Comparison of ENCODE assay signal across 9 mouse cellular contexts in the genomic region with DNA sequence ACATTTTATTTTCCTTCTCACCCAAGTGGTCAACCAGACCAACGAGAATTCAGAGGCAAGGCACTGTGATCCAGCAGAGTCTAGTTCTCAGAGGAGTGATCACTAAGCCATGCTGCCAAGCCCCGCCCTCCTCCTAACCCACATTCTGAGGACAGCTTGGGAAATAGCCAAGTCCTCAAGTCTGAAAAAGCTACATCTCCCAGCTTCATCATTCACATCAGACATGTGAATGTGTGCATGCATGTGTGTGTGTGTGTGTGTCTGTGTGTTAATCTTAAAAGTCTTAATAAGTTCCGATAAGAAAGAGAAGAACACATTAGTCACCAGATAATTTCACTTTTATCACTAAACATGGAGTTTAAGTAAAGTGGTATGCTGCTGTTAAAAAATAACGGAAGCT.
DNase-seq lines count a peak whose midpoint lies in the region; ATAC-seq and TF ChIP-seq lines count a peak whose summit lies in the region.
"Had no signal": no experiment of that assay in that cellular context is flagged by ENCODE, and none has a peak within 500 bp of the region (broad histone marks: within the 10 kb centered on the region; RNA-seq: fewer than 3 reads in every experiment).

No protein-coding gene starts in this region.

- no peaks in the 10 kb centered on the region for H3K4me1 ChIP-seq in embryonic facial prominence, embryonic 14.5 days (ENCODE audit: control insufficient read depth, insufficient read depth, low read length)
- no peaks in the 10 kb centered on the region for H3K4me1 ChIP-seq in embryonic facial prominence, embryonic 10.5 days
- peaks cover 3 to 5% of the 10 kb centered on the region in 2 experiments for H3K4me1 ChIP-seq in MEL (ENCODE audit: control insufficient read depth in 1 of 2, insufficient read depth in 2 of 2, low read length in 2 of 2)
- no peaks in the 10 kb centered on the region for H3K4me1 ChIP-seq in lung, embryonic 14.5 days (ENCODE audit: insufficient read depth)
- no peaks in the 10 kb centered on the region for H3K4me1 ChIP-seq in hindbrain, embryonic 16.5 days (ENCODE audit: control insufficient read depth, insufficient read depth, low read depth, low read length)
- H3K4me1 ChIP-seq: forebrain, embryonic 10.5 days had no signal

- H3K79me2 ChIP-seq in MEL (ENCODE audit: control insufficient read depth, insufficient read depth, low read length, poor library complexity): no peaks in the 10 kb centered on the region

- peak; percentile 74 to 79 for TF ChIP-seq EP300 in MEL (IDR thresholded peaks at IDR 0.05; ENCODE audit: low read depth in 1 of 2, low read length in 2 of 2)

- TF ChIP-seq CTCF in MEL (IDR thresholded peaks at IDR 0.05 in 2 of 3, conservative IDR thresholded peaks at IDR 0.05 in 1 of 3; ENCODE audit: control insufficient read depth in 1 of 3, insufficient read depth in 1 of 3, low read depth in 2 of 3, low read length in 3 of 3, poor library complexity in 1 of 3, severe bottlenecking in 1 of 3): no peak
- no peak for TF ChIP-seq CTCF in lung, embryonic 14.5 days (IDR thresholded peaks at IDR 0.05; ENCODE audit: low read depth)

- peaks cover 66% of the 10 kb centered on the region for H3K36me3 ChIP-seq in embryonic facial prominence, embryonic 14.5 days (ENCODE audit: control insufficient read depth, insufficient read depth, low read length)
- H3K36me3 ChIP-seq in embryonic facial prominence, embryonic 10.5 days (replicated peaks): peaks cover 23% of the 10 kb centered on the region
- H3K36me3 ChIP-seq in MEL (ENCODE audit: control insufficient read depth in 1 of 2, insufficient read depth in 2 of 2, low read length in 2 of 2): peaks cover 0 to 11% of the 10 kb centered on the region in 2 experiments; a peak in 2 of 4 replicates
- peaks cover 44% of the 10 kb centered on the region for H3K36me3 ChIP-seq in lung, embryonic 14.5 days (ENCODE audit: insufficient read depth)
- H3K36me3 ChIP-seq in hindbrain, embryonic 16.5 days (ENCODE audit: control insufficient read depth, insufficient read depth, low read length): no peaks in the 10 kb centered on the region

- intact Hi-C loops in gastrocnemius, postnatal 14 days (cut with DNase I; ENCODE audit: low total_unique reads): loop anchor here (5.0 kb wide), 2 partner anchors 197 to 337 kb away; no protein-coding TSS in a partner anchor

- H3K27me3 ChIP-seq in embryonic facial prominence, embryonic 14.5 days (replicated peaks; ENCODE audit: control insufficient read depth, insufficient read depth, low read length): no peaks in the 10 kb centered on the region
- no peaks in the 10 kb centered on the region for H3K27me3 ChIP-seq in embryonic facial prominence, embryonic 10.5 days (replicated peaks; ENCODE audit: low read depth, poor library complexity, severe bottlenecking)
- H3K27me3 ChIP-seq in MEL (ENCODE audit: control insufficient read depth in 1 of 2, insufficient read depth in 2 of 2, low read length in 2 of 2): no peaks in the 10 kb centered on the region
- no peaks in the 10 kb centered on the region for H3K27me3 ChIP-seq in lung, embryonic 14.5 days (ENCODE audit: insufficient read depth, low read length)
- H3K27me3 ChIP-seq in hindbrain, embryonic 16.5 days (replicated peaks; ENCODE audit: control insufficient read depth, insufficient read depth, low read length): no peaks in the 10 kb centered on the region

- 79% methylated on average over 4 of the region's 4 CpGs for WGBS in embryonic facial prominence, embryonic 14.5 days
- WGBS in embryonic facial prominence, embryonic 10.5 days: 93% methylated on average over 4 of the region's 4 CpGs
- WGBS in lung, embryonic 14.5 days: 63% methylated on average over 4 of the region's 4 CpGs
- WGBS in hindbrain, embryonic 16.5 days: 85% methylated on average over 4 of the region's 4 CpGs

- ATAC-seq in embryonic facial prominence, embryonic 14.5 days (ENCODE audit: low read depth): no peak
- peak; percentile 65 for ATAC-seq in lung, embryonic 14.5 days (ENCODE audit: insufficient read depth)
- no peak for ATAC-seq in hindbrain, embryonic 16.5 days

- peaks cover 9% of the 10 kb centered on the region for H3K9me3 ChIP-seq in embryonic facial prominence, embryonic 14.5 days (ENCODE audit: control insufficient read depth, low read length)
- no peaks in the 10 kb centered on the region for H3K9me3 ChIP-seq in embryonic facial prominence, embryonic 10.5 days
- H3K9me3 ChIP-seq in MEL (replicated peaks; ENCODE audit: insufficient read depth, low read length): no peaks in the 10 kb centered on the region
- no peaks in the 10 kb centered on the region for H3K9me3 ChIP-seq in lung, embryonic 14.5 days (ENCODE audit: low read depth, low read length)
- H3K9me3 ChIP-seq in hindbrain, embryonic 16.5 days (ENCODE audit: control insufficient read depth, low read length): no peaks in the 10 kb centered on the region

- H3K27ac ChIP-seq in embryonic facial prominence, embryonic 14.5 days (replicated peaks; ENCODE audit: low read depth, low read length): no peak overlapping the region
- H3K27ac ChIP-seq in embryonic facial prominence, embryonic 10.5 days (replicated peaks): no peak overlapping the region
- H3K27ac ChIP-seq in MEL (ENCODE audit: control insufficient read depth, low read depth, low read length): peak overlapping the region; percentile 86
- H3K27ac ChIP-seq in lung, embryonic 14.5 days (ENCODE audit: low read depth): no peak overlapping the region
- no peak overlapping the region for H3K27ac ChIP-seq in hindbrain, embryonic 16.5 days (ENCODE audit: low read depth, low read length)
- H3K27ac ChIP-seq: forebrain, embryonic 10.5 days had no signal

- peak; percentile 39 for DNase-seq in embryonic facial prominence, embryonic 14.5 days (ENCODE audit: low spot score)
- DNase-seq in embryonic facial prominence, embryonic 10.5 days (ENCODE audit: low spot score): no peak
- peak; percentile 82 for DNase-seq in MEL (ENCODE audit: low read depth, low spot score)
- DNase-seq in gastrocnemius, postnatal 14 days: peak; percentile 75
- DNase-seq in lung, embryonic 14.5 days: peak; percentile 77
- no peak for DNase-seq in left cerebral cortex, adult 8-10 months (ENCODE audit: low spot score in 2 of 2)
- DNase-seq in embryo, embryonic 10 days (ENCODE audit: low spot score): no peak

- no peak for TF ChIP-seq RAD21 in MEL (IDR thresholded peaks at IDR 0.05; ENCODE audit: low read depth, low read length)

- H3K9ac ChIP-seq in embryonic facial prominence, embryonic 14.5 days (ENCODE audit: low read depth, low read length): no peak overlapping the region
- H3K9ac ChIP-seq in MEL (ENCODE audit: control insufficient read depth, low read depth, low read length, poor library complexity, severe bottlenecking): no peak overlapping the region
- H3K9ac ChIP-seq in lung, embryonic 14.5 days: no peak overlapping the region
- no peak overlapping the region for H3K9ac ChIP-seq in hindbrain, embryonic 16.5 days (ENCODE audit: low read depth, low read length)

- H3K4me2 ChIP-seq in embryonic facial prominence, embryonic 14.5 days (ENCODE audit: low read depth, low read length): no peak overlapping the region
- no peak overlapping the region for H3K4me2 ChIP-seq in lung, embryonic 14.5 days
- H3K4me2 ChIP-seq in hindbrain, embryonic 16.5 days (ENCODE audit: low read length): no peak overlapping the region

- no peak overlapping the region for H3K4me3 ChIP-seq in embryonic facial prominence, embryonic 14.5 days (ENCODE audit: low read depth, low read length)
- no peak overlapping the region for H3K4me3 ChIP-seq in embryonic facial prominence, embryonic 10.5 days
- H3K4me3 ChIP-seq in MEL (ENCODE audit: control insufficient read depth in 1 of 2, insufficient read depth in 1 of 2, low read depth in 2 of 2, low read length in 2 of 2): peak overlapping the region in 1 of 2 experiments; percentile 27; a peak in 1 of 4 replicates
- H3K4me3 ChIP-seq in lung, embryonic 14.5 days (ENCODE audit: low read depth, low read length): no peak overlapping the region
- no peak overlapping the region for H3K4me3 ChIP-seq in hindbrain, embryonic 16.5 days (ENCODE audit: low read length)
- H3K4me3 ChIP-seq: forebrain, embryonic 10.5 days had no signal

- TF ChIP-seq POLR2A in MEL (IDR thresholded peaks at IDR 0.05; ENCODE audit: control insufficient read depth in 1 of 2, insufficient read depth in 1 of 2, low read depth in 1 of 2, low read length in 2 of 2, poor library complexity in 1 of 2): no peak

TF ChIP-seq in MEL, 35 proteins besides CTCF, POLR2A, EP300 and RAD21:
- TF ChIP-seq CHD1 (IDR thresholded peaks at IDR 0.05; ENCODE audit: low read depth, low read length): no peak
- no peak for TF ChIP-seq GABPA (IDR thresholded peaks at IDR 0.05; ENCODE audit: low read depth, low read length)
- TF ChIP-seq MAZ (IDR thresholded peaks at IDR 0.05; ENCODE audit: low read depth, low read length): no peak
- 0 out of 2 replicates have a peak, but pooled peaks have one; percentile 22 for TF ChIP-seq MEF2A (IDR thresholded peaks at IDR 0.05; ENCODE audit: extremely low read depth, insufficient replicate concordance, low read depth, low read length, poor library complexity, severe bottlenecking)
- 0 out of 2 replicates have a peak, but pooled peaks have one; percentile 37 for TF ChIP-seq BHLHE40 (IDR thresholded peaks at IDR 0.05; ENCODE audit: borderline replicate concordance, low read depth, low read length)
- no peak for TF ChIP-seq UBTF (IDR thresholded peaks at IDR 0.05; ENCODE audit: borderline replicate concordance, insufficient read depth, low read depth, low read length)
- peak; percentile 77; the same call in 1 of the 2 replicates for TF ChIP-seq MXI1 (IDR thresholded peaks at IDR 0.05; ENCODE audit: low read depth, low read length)
- TF ChIP-seq SIN3A (IDR thresholded peaks at IDR 0.05; ENCODE audit: low read length): peak; percentile 74
- no peak for TF ChIP-seq POLR2AphosphoS5 (IDR thresholded peaks at IDR 0.05; ENCODE audit: borderline replicate concordance, low read depth, low read length)
- peak; percentile 86 for TF ChIP-seq ETS1 (IDR thresholded peaks at IDR 0.05; ENCODE audit: low read depth, low read length)
- TF ChIP-seq MYC (IDR thresholded peaks at IDR 0.05; ENCODE audit: low read depth, low read length): peak; percentile 20; the same call in 1 of the 2 replicates
- TF ChIP-seq GATA1 (IDR thresholded peaks at IDR 0.05; ENCODE audit: low read depth, low read length): peak; percentile 86
- no peak for TF ChIP-seq MAFK (IDR thresholded peaks at IDR 0.05; ENCODE audit: borderline replicate concordance, low read depth, low read length)
- no peak for TF ChIP-seq CHD2 (IDR thresholded peaks at IDR 0.05; ENCODE audit: low read length)
- TF ChIP-seq ZC3H11A (IDR thresholded peaks at IDR 0.05; ENCODE audit: low read depth, low read length): no peak
- TF ChIP-seq TCF12 (IDR thresholded peaks at IDR 0.05; ENCODE audit: low read depth, low read length): peak; percentile 62
- peak; percentile 60 for TF ChIP-seq RCOR1 (IDR thresholded peaks at IDR 0.05; ENCODE audit: low read depth, low read length)

Comparison
In these comparisons a context has a peak if more than half of its experiments do, and no peak if none do; other contexts are left out.
1. DNase-seq: peak in embryonic facial prominence, embryonic 14.5 days (single experiment), MEL (single experiment), gastrocnemius, postnatal 14 days (single experiment) and lung, embryonic 14.5 days (single experiment); none in embryonic facial prominence, embryonic 10.5 days (single experiment), left cerebral cortex, adult 8-10 months (0 of 2) and embryo, embryonic 10 days (single experiment).